Mouse (Mus musculus) heart, postnatal 10 days (tissue): Measurements from ENCODE around the gene Ptpn11. TPM values are rescaled to one million over a fixed set of nuclear protein-coding genes. Genes with fewer than 3 reads are reported as not detected.
A peak's percentile ranks its signal among the peaks of the same experiment; 100 is the strongest.

Source experiments
- DNase-seq, 2 experiments: peaks; one replicate each; pipeline ENCODE4 v3.0.0; 2021
- intact Hi-C: fragments of 180-260 bp; cut with DNase I; formaldehyde crosslinking; loops from one replicate; pipeline ENCODE4 v1.15.1; 2025
- total RNA-seq, 2 experiments: library from RNA; stranded (reverse); gene quantifications; 2 replicates each; pipeline ENCODE4 v1.2.3; 2021

Gene Ptpn11
- total RNA-seq, 2 experiments from 2014 or later = 102 to 158 TPM

GRCm38 (mm10) chr5:121187580-121188001 is 3.6 kb downstream of the Ptpn11 start:
- DNase-seq = peak; percentile 53 to 77
- intact Hi-C loops = no loop called here

DNA sequence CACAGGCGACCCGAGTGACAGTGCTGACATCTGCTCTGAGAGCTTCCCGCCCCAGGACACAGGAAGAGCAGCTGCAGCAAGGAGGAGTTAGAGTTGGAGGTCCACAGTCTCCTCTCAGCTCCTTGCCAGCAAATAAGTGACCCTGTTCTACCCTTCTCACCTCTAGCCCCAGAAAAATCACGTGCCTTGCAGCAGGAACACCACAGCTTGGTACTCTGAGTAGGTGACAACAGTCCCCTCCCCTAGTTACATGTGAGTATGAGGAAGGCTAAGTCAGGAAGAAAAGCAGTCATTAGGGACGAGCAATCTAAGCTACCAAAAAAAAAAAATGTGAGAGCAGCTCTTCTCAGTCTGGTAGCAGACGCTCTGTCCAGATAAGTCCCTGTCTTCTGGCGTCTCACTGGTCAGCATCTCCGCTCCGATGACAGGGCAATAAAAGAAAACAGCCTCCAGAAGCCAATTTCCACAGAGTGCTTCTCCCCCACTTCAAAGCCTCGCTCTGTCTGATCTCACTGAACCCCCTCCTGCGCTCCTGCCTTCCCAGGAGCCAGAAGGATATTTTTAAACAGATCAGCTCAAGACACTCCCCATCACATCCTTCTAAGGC is 6.1 kb downstream of the Ptpn11 start:
- peak; percentile 31 to 35 for DNase-seq
- intact Hi-C loops = no loop called here

DNA sequence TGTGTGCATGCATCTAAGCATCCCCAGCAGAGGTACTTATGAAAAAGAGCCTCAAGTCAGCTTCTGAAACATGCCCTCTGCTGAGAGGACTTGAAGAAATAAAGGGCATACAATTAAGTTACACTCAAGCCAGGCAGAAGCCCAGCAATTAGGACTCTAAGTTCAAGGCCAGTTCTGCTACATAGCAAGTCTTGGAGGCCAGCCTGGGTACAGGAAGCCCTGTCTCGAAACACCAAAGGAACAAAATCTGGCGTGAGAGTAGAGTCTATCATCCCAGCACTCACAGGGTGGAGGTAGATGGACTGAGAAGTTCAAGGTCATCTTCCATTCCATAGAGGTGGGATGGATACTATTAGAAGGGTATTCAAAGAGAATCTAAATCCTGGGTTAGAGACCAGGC is 6.8 kb downstream of the Ptpn11 start:
- intact Hi-C loops = no loop called here
- DNase-seq = no peak

- DNase-seq = no peak
- intact Hi-C loops = no loop called here
Observed at GRCm38 (mm10) chr5:121183269-121183668, 7.9 kb downstream of the Ptpn11 start.

DNA sequence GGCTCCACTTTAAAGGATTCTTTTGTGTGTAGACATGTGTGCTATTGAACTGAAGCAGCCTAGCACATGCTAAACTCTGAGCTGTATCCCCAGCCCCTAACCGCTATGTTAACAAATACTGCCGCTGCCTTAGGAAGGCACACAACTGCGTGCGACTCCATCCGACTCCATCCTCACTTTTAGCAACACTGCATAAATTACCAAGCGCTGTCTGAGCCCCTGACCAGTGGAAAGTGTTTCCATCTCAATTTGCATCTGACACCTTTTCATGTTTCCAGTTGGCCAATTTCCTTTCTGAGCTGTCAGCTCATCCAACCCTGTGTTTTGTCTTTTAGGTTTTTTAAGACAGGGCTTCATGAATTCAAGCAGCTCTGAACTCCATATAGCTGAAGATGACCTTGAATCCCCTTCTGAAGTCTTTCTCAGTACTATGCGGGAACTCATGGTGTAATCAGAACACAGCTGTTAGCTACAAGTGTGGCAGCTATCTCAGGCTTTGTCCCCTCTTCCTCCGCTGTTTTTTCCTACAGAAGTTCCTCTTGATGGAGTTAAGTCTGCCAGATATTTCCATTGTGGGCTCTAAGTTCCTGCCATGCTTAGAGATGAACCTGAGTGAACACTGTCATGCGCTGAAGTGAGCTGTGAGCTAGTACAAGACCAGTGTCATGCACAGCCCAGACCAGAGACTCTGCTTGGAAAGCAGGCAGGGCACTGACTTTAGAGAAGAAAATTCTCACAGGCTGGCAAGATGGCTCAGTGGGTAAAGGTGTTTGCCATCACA is 11.9 kb downstream of the Ptpn11 start:
- DNase-seq = no peak
- intact Hi-C loops = no loop called here

DNA sequence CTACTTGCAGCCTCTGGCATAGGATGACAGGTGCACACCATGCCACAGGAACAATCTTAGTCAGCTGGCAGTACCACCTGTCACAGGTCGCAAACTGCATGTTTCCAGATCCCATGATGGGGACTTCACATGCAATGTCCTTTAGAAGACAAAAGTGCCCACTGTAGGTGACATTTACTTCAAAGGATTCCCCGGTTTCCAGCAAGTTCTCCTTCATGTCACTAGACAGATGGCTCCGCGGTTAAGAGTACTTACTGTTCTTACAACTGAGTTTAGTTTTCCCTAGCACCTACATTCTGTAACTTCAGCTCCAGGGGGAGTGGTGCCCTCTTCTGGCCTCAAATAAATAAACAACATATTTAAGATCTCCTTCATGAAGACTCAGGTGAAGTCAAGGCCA is 18.4 kb downstream of the Ptpn11 start:
- intact Hi-C loops = loop anchor here (5.0 kb wide), 1 partner anchor 221 kb away; no protein-coding TSS in a partner anchor
- no peak for DNase-seq

DNA sequence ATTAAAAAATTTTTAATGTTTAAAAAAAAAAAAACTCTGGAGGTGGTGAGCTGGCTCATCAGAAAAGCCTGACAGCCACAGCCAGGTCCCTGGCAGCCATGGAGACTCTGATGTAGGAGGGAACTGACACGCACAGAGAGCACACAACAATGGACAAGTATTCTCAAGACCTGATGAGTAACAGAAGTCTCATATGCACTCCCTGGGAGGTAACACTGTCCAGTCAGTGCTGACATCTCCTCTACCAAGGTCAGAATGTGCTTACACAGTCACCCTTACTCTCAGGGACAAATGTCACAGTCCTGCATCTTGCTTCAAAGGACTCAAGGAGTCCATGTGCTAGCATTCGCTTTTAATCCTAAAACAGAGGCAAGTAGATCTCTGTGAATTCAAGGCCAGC is 21.6 kb downstream of the Ptpn11 start:
- intact Hi-C loops = no loop called here
- DNase-seq = no peak

- intact Hi-C loops = no loop called here
Observed at GRCm38 (mm10) chr5:121166884-121167283, 24.3 kb downstream of the Ptpn11 start.

DNA sequence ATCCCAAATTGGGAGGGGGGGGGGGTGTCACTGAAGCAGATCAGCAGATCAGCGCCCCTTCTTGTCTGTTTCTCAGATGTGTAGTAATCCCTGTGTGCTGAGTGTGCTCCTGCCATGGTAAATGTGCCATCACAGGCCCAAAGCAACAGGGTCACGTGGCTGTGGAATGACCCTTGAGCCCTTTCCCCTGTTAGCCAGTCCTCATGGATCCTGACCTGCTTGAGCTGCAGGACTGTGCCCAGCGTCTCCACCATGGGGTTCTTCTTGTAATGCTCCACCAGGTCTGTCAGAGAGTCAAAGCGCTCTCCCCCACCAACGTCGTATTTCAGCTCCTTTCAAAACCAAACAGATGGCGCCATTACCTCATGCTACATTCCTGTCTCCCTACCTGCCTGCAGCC is 28.3 kb downstream of the Ptpn11 start:
- intact Hi-C loops = no loop called here
- DNase-seq = no peak

More at GRCm38 (mm10) chr5:121166884-121167283, 24.3 kb downstream of the Ptpn11 start:
- no peak for DNase-seq

GRCm38 (mm10) chr5:121162285-121162684 is 28.9 kb downstream of the Ptpn11 start:
- no peak for DNase-seq
- intact Hi-C loops = no loop called here

GRCm38 (mm10) chr5:121158966-121159365 is 32.2 kb downstream of the Ptpn11 start:
- intact Hi-C loops = no loop called here

GRCm38 (mm10) chr5:121157489-121157888 is 33.7 kb downstream of the Ptpn11 start:
- peak in 1 of 2 experiments; percentile 36 for DNase-seq
- intact Hi-C loops = no loop called here

More at GRCm38 (mm10) chr5:121158966-121159365, 32.2 kb downstream of the Ptpn11 start:
- no peak for DNase-seq

DNA sequence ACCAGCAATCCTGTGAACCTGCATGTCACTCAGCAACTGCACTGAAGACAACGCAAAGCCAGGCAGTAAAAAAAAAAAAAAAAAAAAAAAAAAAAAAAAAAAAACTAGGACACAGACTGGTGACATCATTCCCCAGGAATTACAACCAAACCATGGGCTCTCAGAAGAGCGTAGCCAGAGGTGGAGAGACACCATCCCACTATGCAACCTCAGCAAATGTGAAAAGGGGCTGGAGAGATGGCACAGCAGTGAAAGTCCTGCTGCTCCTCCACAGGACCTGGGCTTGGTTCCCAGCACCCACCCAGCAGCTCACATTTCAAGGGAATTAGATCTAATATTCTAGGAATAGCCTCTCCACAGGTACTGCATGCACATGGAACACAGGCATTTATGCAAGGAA is 34.2 kb downstream of the Ptpn11 start:
- intact Hi-C loops = no loop called here
- no peak for DNase-seq

GRCm38 (mm10) chr5:121156121-121156520 is 35.1 kb downstream of the Ptpn11 start:
- intact Hi-C loops = no loop called here
- DNase-seq = no peak

- DNase-seq = no peak
- intact Hi-C loops = no loop called here
Observed at GRCm38 (mm10) chr5:121150684-121151083, 40.5 kb downstream of the Ptpn11 start.

DNA sequence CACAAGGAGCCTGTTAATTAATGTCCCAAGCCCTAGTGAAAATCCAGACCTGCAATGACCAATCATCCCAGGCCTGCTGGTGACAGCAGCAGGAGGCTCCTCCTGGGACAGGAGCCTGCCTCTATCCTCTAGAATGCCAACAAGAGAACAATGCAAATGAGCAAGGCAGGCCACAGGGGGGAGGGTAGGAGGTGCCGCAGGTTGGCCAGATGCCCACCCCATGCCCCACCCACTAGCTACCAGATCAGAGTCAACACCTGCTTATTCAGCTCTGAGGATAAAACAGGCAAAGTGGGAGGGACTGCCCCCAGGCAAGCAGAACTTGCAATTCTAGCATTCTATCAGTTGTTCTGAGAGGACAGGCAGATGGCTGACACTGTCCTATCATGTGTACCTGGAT is 42.0 kb downstream of the Ptpn11 start:
- DNase-seq = no peak
- intact Hi-C loops = no loop called here

DNA sequence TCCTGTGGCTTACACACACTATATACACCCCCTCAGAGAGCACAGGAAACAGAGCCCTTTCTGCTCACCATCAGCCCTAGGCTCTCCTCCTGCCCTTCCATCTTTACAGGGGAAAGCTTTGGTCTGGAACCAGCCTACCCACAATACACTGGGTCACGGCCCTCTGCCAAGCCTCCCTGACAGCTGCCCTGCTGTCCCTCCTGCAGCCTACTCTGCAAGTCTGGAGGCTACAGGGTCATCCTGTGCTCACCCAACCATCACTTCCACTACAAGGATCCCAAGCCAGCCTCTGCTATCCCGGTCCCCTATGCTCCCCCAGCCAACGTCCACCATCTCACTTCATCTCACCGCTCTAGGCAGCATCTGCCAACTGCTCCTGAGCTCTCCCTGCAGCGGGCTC is 44.9 kb downstream of the Ptpn11 start:
- intact Hi-C loops = no loop called here
- peak in 1 of 2 experiments; percentile 29 for DNase-seq

DNA sequence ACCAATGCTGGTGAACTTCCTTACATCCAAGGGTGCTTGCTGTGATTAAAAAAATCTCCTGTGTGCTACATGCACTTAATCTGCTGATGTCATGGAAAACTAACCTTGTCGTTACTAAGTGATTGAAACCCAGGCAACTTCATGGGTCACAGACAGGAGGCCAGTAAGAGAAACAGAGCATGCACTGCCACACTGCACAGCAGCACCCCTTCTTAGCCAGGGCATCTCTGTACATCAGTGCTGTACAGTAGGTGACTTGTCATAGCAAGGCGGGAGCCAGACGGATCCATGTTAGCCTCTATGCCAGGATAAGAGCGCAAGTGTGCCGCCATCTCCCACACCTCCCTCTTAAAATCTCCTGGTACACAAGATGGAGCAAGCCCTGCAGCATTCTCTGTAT is 45.6 kb downstream of the Ptpn11 start:
- intact Hi-C loops = no loop called here
- no peak for DNase-seq

DNA sequence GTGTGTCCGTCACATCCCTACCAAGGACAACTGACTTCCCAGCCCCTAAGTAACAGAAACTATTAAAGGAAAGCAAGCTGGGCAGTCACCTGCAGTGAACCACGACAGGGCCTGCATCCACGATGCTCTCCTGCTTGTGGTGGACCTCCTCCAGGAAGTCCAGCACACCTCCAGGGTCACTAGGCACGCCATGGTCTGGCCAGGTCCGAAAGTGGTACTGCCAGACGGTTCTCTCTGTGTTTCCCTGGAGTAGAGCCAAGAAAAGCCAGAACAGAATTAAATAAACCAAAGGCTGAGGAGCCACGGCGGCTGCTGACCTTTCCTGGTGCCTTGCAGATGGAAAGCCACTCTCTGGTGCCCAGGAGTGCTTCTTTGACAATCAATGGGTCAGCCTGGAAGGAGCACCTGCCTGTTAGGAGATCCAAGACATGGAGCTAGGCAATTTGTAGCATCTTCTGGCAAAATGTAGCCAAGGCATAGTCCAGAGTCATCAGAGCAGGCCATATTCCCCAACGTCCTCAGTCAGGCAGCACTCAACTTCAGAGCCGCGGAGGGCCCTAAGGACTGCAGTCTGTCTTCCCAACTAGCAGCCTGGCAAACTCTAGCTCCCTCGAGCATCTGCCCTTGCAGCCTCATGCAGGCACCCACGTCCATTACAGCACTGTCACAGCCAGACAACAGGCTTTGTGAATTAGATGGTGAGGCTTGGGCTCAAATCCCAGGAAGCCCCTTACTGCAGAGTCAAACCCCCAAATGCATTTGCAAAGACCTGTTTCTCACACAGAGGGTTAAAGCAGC is 46.6 kb downstream of the Ptpn11 start:
- DNase-seq = no peak
- intact Hi-C loops = no loop called here

GRCm38 (mm10) chr5:121142431-121143119 is 48.6 kb downstream of the Ptpn11 start:
- no peak for DNase-seq
- intact Hi-C loops = no loop called here

- intact Hi-C loops = no loop called here
- peak in 1 of 2 experiments; percentile 24 for DNase-seq
Observed at GRCm38 (mm10) chr5:121140276-121140675, 50.9 kb downstream of the Ptpn11 start.
